Mouse (Mus musculus): ENCODE measurements around the gene Sh3bgrl2.

DNA sequence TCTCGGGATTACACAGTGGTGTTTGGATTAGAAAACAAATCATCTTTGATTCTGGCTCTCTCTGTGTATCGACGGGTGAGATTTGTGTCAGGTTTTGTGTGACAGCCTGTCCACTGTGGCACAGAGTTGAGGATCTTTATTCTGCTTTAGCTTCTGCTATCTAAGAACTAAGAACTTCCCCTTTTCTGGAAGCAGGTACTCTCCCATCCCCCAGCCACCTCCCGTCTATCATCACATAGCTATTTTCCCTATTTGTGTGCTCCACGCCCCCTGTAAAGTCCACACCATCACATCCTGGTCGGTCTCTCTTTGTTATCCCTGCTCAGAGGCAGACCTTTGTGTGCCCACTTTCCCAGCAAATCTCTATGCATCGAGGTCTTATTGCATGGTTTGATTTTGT is 21.8 kb downstream of the Sh3bgrl2 start:
- TF ChIP-seq POLR2A (IDR thresholded peaks at IDR 0.05; ENCODE audit: control insufficient read depth, low read depth, low read length) (no peak), CTCF (IDR thresholded peaks at IDR 0.05; ENCODE audit: control insufficient read depth, insufficient read depth, insufficient replicate concordance, low read depth, low read length) (no peak)

All from testis, adult 2 months (tissue).